11 mouse cellular contexts compared by ENCODE assay signal in the genomic region with DNA sequence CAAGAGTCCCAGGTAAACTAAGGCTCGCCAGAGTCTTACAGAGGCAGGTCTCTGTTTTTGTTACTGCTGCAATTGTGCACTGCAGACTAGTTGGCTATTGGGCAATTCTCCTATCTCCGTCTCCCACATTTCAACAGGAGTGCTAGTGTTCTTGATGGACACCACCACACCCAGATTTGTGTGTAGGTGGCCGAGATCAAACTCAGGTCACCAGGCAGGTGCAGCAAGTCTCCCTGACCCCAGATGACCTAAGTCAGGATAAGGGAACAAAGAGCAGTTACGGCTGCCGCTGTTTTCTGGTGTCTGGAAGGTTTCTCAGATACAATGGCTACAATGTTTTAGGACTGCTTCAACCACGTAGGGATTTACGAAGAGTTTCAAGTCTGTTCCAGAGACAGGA. TPM values are rescaled to one million over a fixed set of nuclear protein-coding genes. Genes with fewer than 3 reads are reported as not detected.
DNase-seq lines count a peak whose midpoint lies in the region; ATAC-seq lines count a peak whose summit lies in the region.
"Had no signal": no experiment of that assay in that cellular context is flagged by ENCODE, and none has a peak within 500 bp of the region (broad histone marks: within the 10 kb centered on the region; RNA-seq: fewer than 3 reads in every experiment).

No protein-coding gene starts in this region.

- no peaks in the 10 kb centered on the region for H3K27me3 ChIP-seq in forebrain, embryonic 11.5 days (ENCODE audit: control insufficient read depth, insufficient read depth, low read length)
- no peaks in the 10 kb centered on the region for H3K27me3 ChIP-seq in forebrain, embryonic 12.5 days
- H3K27me3 ChIP-seq in limb, embryonic 11.5 days (ENCODE audit: control insufficient read depth, insufficient read depth, low read length) = no peaks in the 10 kb centered on the region
- no peaks in the 10 kb centered on the region for H3K27me3 ChIP-seq in limb, embryonic 10.5 days (ENCODE audit: low read depth, poor library complexity, severe bottlenecking)
- H3K27me3 ChIP-seq in stomach, embryonic 14.5 days (ENCODE audit: control insufficient read depth, insufficient read depth, low read length) = no peaks in the 10 kb centered on the region
- H3K27me3 ChIP-seq: hindbrain, embryonic 15.5 days; megakaryocyte, embryonic 14.5 days had no signal

- no peak overlapping the region for H3K4me3 ChIP-seq in forebrain, embryonic 11.5 days (ENCODE audit: low read depth, low read length)
- H3K4me3 ChIP-seq in forebrain, embryonic 12.5 days (replicated peaks) = no peak overlapping the region
- no peak overlapping the region for H3K4me3 ChIP-seq in limb, embryonic 11.5 days (ENCODE audit: low read depth, low read length)
- no peak overlapping the region for H3K4me3 ChIP-seq in limb, embryonic 10.5 days
- no peak overlapping the region for H3K4me3 ChIP-seq in stomach, embryonic 14.5 days (ENCODE audit: low read depth, low read length)
- H3K4me3 ChIP-seq: erythroblast, embryonic 14.5 days; hindbrain, embryonic 15.5 days; megakaryocyte, embryonic 14.5 days had no signal

- 73% methylated on average over 7 of the region's 7 CpGs for WGBS in forebrain, embryonic 11.5 days
- 69% methylated on average over 7 of the region's 7 CpGs for WGBS in forebrain, embryonic 12.5 days
- 71% methylated on average over 7 of the region's 7 CpGs for WGBS in limb, embryonic 11.5 days
- WGBS in limb, embryonic 10.5 days = 78% methylated on average over 7 of the region's 7 CpGs
- WGBS in stomach, embryonic 14.5 days = 46% methylated on average over 7 of the region's 7 CpGs

- DNase-seq in forebrain, embryonic 11.5 days (ENCODE audit: low spot score) = no peak
- DNase-seq in limb, embryonic 11.5 days (ENCODE audit: low spot score) = peak; percentile 22
- no peak for DNase-seq in limb, embryonic 10.5 days (ENCODE audit: low spot score)
- peak; percentile 55 for DNase-seq in R1 (ENCODE audit: low read depth, low spot score)
- no peak for DNase-seq in layer of hippocampus, postnatal 25 days (ENCODE audit: extremely low spot score in 1 of 2, low spot score in 1 of 2)
- DNase-seq in left cerebral cortex, adult 8-10 months (ENCODE audit: low spot score in 2 of 2) = no peak

- no peak overlapping the region for H3K9ac ChIP-seq in forebrain, embryonic 11.5 days (ENCODE audit: low read length)
- no peak overlapping the region for H3K9ac ChIP-seq in forebrain, embryonic 12.5 days
- H3K9ac ChIP-seq in limb, embryonic 11.5 days (ENCODE audit: low read length) = no peak overlapping the region
- no peak overlapping the region for H3K9ac ChIP-seq in stomach, embryonic 14.5 days (replicated peaks; ENCODE audit: low read depth, low read length)
- H3K9ac ChIP-seq: hindbrain, embryonic 15.5 days had no signal

- H3K9me3 ChIP-seq in forebrain, embryonic 11.5 days (ENCODE audit: control insufficient read depth, low read length) = no peaks in the 10 kb centered on the region
- H3K9me3 ChIP-seq in forebrain, embryonic 12.5 days = no peaks in the 10 kb centered on the region
- H3K9me3 ChIP-seq in limb, embryonic 11.5 days (ENCODE audit: control insufficient read depth, low read length) = no peaks in the 10 kb centered on the region
- no peaks in the 10 kb centered on the region for H3K9me3 ChIP-seq in limb, embryonic 10.5 days (replicated peaks)
- no peaks in the 10 kb centered on the region for H3K9me3 ChIP-seq in stomach, embryonic 14.5 days (ENCODE audit: control insufficient read depth, low read depth, low read length)
- H3K9me3 ChIP-seq: hindbrain, embryonic 15.5 days had no signal

- no peak overlapping the region for H3K27ac ChIP-seq in forebrain, embryonic 11.5 days (ENCODE audit: low read depth, low read length)
- no peak overlapping the region for H3K27ac ChIP-seq in forebrain, embryonic 12.5 days
- H3K27ac ChIP-seq in limb, embryonic 11.5 days (replicated peaks; ENCODE audit: low read depth, low read length) = no peak overlapping the region
- no peak overlapping the region for H3K27ac ChIP-seq in limb, embryonic 10.5 days
- peak overlapping the region; percentile 61; the same call in 1 of the 2 replicates for H3K27ac ChIP-seq in stomach, embryonic 14.5 days (ENCODE audit: low read length)
- H3K27ac ChIP-seq: hindbrain, embryonic 15.5 days had no signal

- H3K4me1 ChIP-seq in forebrain, embryonic 11.5 days (replicated peaks; ENCODE audit: control insufficient read depth, insufficient read depth, low read length) = no peaks in the 10 kb centered on the region
- H3K4me1 ChIP-seq in forebrain, embryonic 12.5 days = no peaks in the 10 kb centered on the region
- no peaks in the 10 kb centered on the region for H3K4me1 ChIP-seq in limb, embryonic 11.5 days (ENCODE audit: control insufficient read depth, insufficient read depth, low read length)
- H3K4me1 ChIP-seq in limb, embryonic 10.5 days = peaks cover 17% of the 10 kb centered on the region; the same call in 1 of the 2 replicates
- no peaks in the 10 kb centered on the region for H3K4me1 ChIP-seq in stomach, embryonic 14.5 days (ENCODE audit: control insufficient read depth, insufficient read depth, low read length)
- H3K4me1 ChIP-seq: megakaryocyte, embryonic 14.5 days had no signal

- H3K4me2 ChIP-seq in forebrain, embryonic 11.5 days (ENCODE audit: low read depth, low read length, severe bottlenecking) = no peak overlapping the region
- no peak overlapping the region for H3K4me2 ChIP-seq in forebrain, embryonic 12.5 days
- H3K4me2 ChIP-seq in limb, embryonic 11.5 days (ENCODE audit: low read depth, severe bottlenecking) = no peak overlapping the region
- H3K4me2 ChIP-seq in stomach, embryonic 14.5 days (replicated peaks; ENCODE audit: low read depth, low read length) = no peak overlapping the region
- H3K4me2 ChIP-seq: hindbrain, embryonic 15.5 days had no signal

- 0 out of 2 replicates have a peak, but pooled peaks have one; percentile 7 for ATAC-seq in forebrain, embryonic 11.5 days (replicated peaks; ENCODE audit: low FRiP score)
- no peak; the same call in 1 of the 2 replicates for ATAC-seq in forebrain, embryonic 12.5 days (ENCODE audit: low FRiP score)
- no peak for ATAC-seq in limb, embryonic 11.5 days (ENCODE audit: insufficient number of reproducible peaks, low FRiP score, low TSS enrichment, low read depth)
- ATAC-seq in stomach, embryonic 14.5 days (ENCODE audit: insufficient number of reproducible peaks, insufficient read depth, low FRiP score, low read depth) = peak; percentile 43

- H3K36me3 ChIP-seq in forebrain, embryonic 11.5 days (ENCODE audit: control insufficient read depth, insufficient read depth, low read length) = no peaks in the 10 kb centered on the region
- peaks cover 17% of the 10 kb centered on the region for H3K36me3 ChIP-seq in forebrain, embryonic 12.5 days (replicated peaks)
- H3K36me3 ChIP-seq in limb, embryonic 11.5 days (ENCODE audit: control insufficient read depth, insufficient read depth, low read length) = no peaks in the 10 kb centered on the region
- peaks cover 27% of the 10 kb centered on the region for H3K36me3 ChIP-seq in limb, embryonic 10.5 days
- H3K36me3 ChIP-seq in stomach, embryonic 14.5 days (ENCODE audit: control insufficient read depth, insufficient read depth, low read length) = no peaks in the 10 kb centered on the region; the same call in 1 of the 2 replicates

RNA-seq across cellular contexts. Expression of a gene that starts 16.9 kb away (rescaled TPM):
- 1.0 and 1.3 TPM in 2 replicates for polyA plus RNA-seq in forebrain, embryonic 11.5 days (2014; fragmentation: Nextera tagmentation; extraction: Ambion mirVana)
- 1.9 and 2.1 TPM in 2 replicates for polyA plus RNA-seq in forebrain, embryonic 12.5 days (2016; fragmentation: Nextera tagmentation; extraction: Ambion mirVana)
- polyA plus RNA-seq in limb, embryonic 11.5 days (2014; fragmentation: Nextera tagmentation; extraction: Ambion mirVana) = 1.7 TPM in 2 replicates
- 1.3 and 1.6 TPM in 2 replicates for polyA plus RNA-seq in limb, embryonic 10.5 days (2016; fragmentation: Nextera tagmentation; extraction: Ambion mirVana)
- 0.78 and 1.4 TPM in 2 replicates for polyA plus RNA-seq in stomach, embryonic 14.5 days (2014; fragmentation: Nextera tagmentation; extraction: Ambion mirVana)
- total RNA-seq in layer of hippocampus, postnatal 25 days (2021) = 1 to 10 TPM; 1.7 to 2.7 TPM
- 1 to 10 TPM; 1.6 to 2.4 (median 2.1) TPM for total RNA-seq in left cerebral cortex, adult 8-10 months (2022)
- polyA plus RNA-seq: erythroblast, embryonic 14.5 days had no signal

Comparison
In these comparisons a context has a peak if more than half of its experiments do, and no peak if none do; other contexts are left out.
1. ATAC-seq: peak in forebrain, embryonic 11.5 days (single experiment) and stomach, embryonic 14.5 days (single experiment); none in forebrain, embryonic 12.5 days (single experiment) and limb, embryonic 11.5 days (single experiment).
2. DNase-seq: peak in limb, embryonic 11.5 days (single experiment) and R1 (single experiment); none in forebrain, embryonic 11.5 days (single experiment), limb, embryonic 10.5 days (single experiment), layer of hippocampus, postnatal 25 days (0 of 2) and left cerebral cortex, adult 8-10 months (0 of 2).